Mouse (Mus musculus) limb, embryonic 10.5 days (tissue): ENCODE data around the gene Wnt11. TPM values are rescaled to one million over a fixed set of nuclear protein-coding genes. Genes with fewer than 3 reads are reported as not detected.
A peak's percentile ranks its signal among the peaks of the same experiment; 100 is the strongest.

ENCODE experiments used
- DNase-seq: peaks from one replicate; pipeline ENCODE4 v3.0.0-alpha.2; 2017; ENCODE audit warnings: low spot score
- H3K27ac ChIP-seq: fragments of 300-500 bp; sonication (generic); 2 replicates; pipeline ENCODE4 v1.5.1; 2016; ENCODE audit warnings: mild to moderate bottlenecking
- H3K27me3 ChIP-seq: fragments of 300-500 bp; sonication (generic); 2 replicates; pipeline ENCODE4 v1.6.1; 2016; ENCODE audit warnings: low read depth, mild to moderate bottlenecking; ENCODE audit not compliant: poor library complexity, severe bottlenecking
- H3K36me3 ChIP-seq: fragments of 300-500 bp; sonication (generic); 2 replicates; pipeline ENCODE4 v1.6.1; 2016; ENCODE audit warnings: mild to moderate bottlenecking, moderate library complexity
- H3K4me1 ChIP-seq: fragments of 300-500 bp; sonication (generic); 2 replicates; pipeline ENCODE4 v1.6.1; 2016
- H3K4me3 ChIP-seq: fragments of 300-500 bp; sonication (generic); 2 replicates; pipeline ENCODE4 v1.5.1; 2016; ENCODE audit warnings: mild to moderate bottlenecking, moderate library complexity
- H3K9me3 ChIP-seq: fragments of 300-500 bp; sonication (generic); replicated peaks from 2 replicates; pipeline ENCODE4 v1.6.1; 2016; ENCODE audit warnings: mild to moderate bottlenecking
- WGBS: fragments of 180-500 bp; shearing (Covaris S2); methylation state at CpG from one replicate; pipeline ENCODE4 v1.1.7; 2016; 5-methylcytosine and 5-hydroxymethylcytosine counted together
- polyA plus RNA-seq: library from polyadenylated mRNA; unstranded; fragments of >200 nt; fragmentation: Nextera tagmentation; extraction: Ambion mirVana; gene quantifications from 2 replicates; pipeline ENCODE4 v1.2.1, GENCODE M21; 2016

Wnt11 gene
- polyA plus RNA-seq, 1 experiment from 2014 or later: 19.3 TPM

- DNase-seq: no peak
- peaks cover 57% of the 10 kb centered on the region for H3K4me1 ChIP-seq
- H3K4me3 ChIP-seq: no peak overlapping the region
- H3K27me3 ChIP-seq: peaks cover 66% of the 10 kb centered on the region
- WGBS: 94% methylated on average over 1 of the region's 1 CpGs
- H3K9me3 ChIP-seq: no peaks in the 10 kb centered on the region
- no peak overlapping the region for H3K27ac ChIP-seq
- peaks cover 4% of the 10 kb centered on the region; the same call in 1 of the 2 replicates for H3K36me3 ChIP-seq
Measured at GRCm38 (mm10) chr7:98901120-98901519, 66.2 kb downstream of the Wnt11 start.

GRCm38 (mm10) chr7:98903884-98904283, 69.0 kb downstream of the Wnt11 start:
- Histone ChIP-seq H3K36me3 (peaks cover 3% of the 10 kb centered on the region; the same call in 1 of the 2 replicates), H3K27ac (0 out of 2 replicates have a peak overlapping the region, but pooled peaks have one; percentile 15), H3K4me3 (no peak overlapping the region), H3K9me3 (no peaks in the 10 kb centered on the region), H3K4me1 (peaks cover 49% of the 10 kb centered on the region), H3K27me3 (peaks cover 63% of the 10 kb centered on the region)
- WGBS: 25% methylated on average over 5 of the region's 5 CpGs
- no peak for DNase-seq

Other genes with a start within 250 kb of the Wnt11 start
- gene Emsy, start 178.3 kb upstream of the Wnt11 start, polyA plus RNA-seq: 37.8 and 46.1 TPM in 2 replicates
- gene Thap12, start 132.0 kb upstream of the Wnt11 start, polyA plus RNA-seq: 50.8 and 56.2 TPM in 2 replicates